Mouse (Mus musculus) heart, adult 2 months (tissue): ENCODE measurements around the gene Sf3b4. TPM values are rescaled to one million over a fixed set of nuclear protein-coding genes. Genes with fewer than 3 reads are reported as not detected.

Source experiments
- DNase-seq, 2 experiments: peaks; one replicate each; pipeline ENCODE4 v3.0.0; 2021
- H3K27ac ChIP-seq: fragments of 200-600 bp; 2 replicates; pipeline ENCODE4 v1.8.1; 2022
- H3K27me3 ChIP-seq: fragments of 200-500 bp; 2 replicates; pipeline ENCODE4 v1.6.1; 2012; ENCODE audit warnings: mild to moderate bottlenecking, low read length, inconsistent platforms, mixed read lengths; ENCODE audit not compliant: control insufficient read depth, insufficient read depth
- H3K36me3 ChIP-seq: fragments of 200-500 bp; 2 replicates; pipeline ENCODE4 v1.6.1; 2012; ENCODE audit warnings: low read length, inconsistent platforms; ENCODE audit not compliant: control insufficient read depth, insufficient read depth
- H3K4me1 ChIP-seq: fragments of 200-500 bp; 2 replicates; pipeline ENCODE4 v1.6.1; 2011; ENCODE audit warnings: low read length; ENCODE audit not compliant: control insufficient read depth, insufficient read depth
- H3K4me3 ChIP-seq: fragments of 200-600 bp; 2 replicates; pipeline ENCODE4 v1.8.1; 2022
- H3K79me2 ChIP-seq: fragments of 200-500 bp; replicated peaks from 2 replicates; pipeline ENCODE4 v1.6.1; 2012; ENCODE audit warnings: mild to moderate bottlenecking, inconsistent platforms, low read length, moderate library complexity, mixed read lengths; ENCODE audit not compliant: control insufficient read depth, insufficient read depth
- H3K9ac ChIP-seq: fragments of 200-500 bp; 2 replicates; pipeline ENCODE4 v1.6.1; 2012; ENCODE audit warnings: low read depth, mild to moderate bottlenecking, control low read depth, inconsistent platforms, low read length, mixed read lengths
- CTCF ChIP-seq: fragments of 200-600 bp; IDR thresholded peaks from 2 replicates; pipeline ENCODE4 v1.8.1; 2022; ENCODE audit warnings: antibody characterized with exemption, mild to moderate bottlenecking, moderate library complexity
- EP300 ChIP-seq: fragments of 200-500 bp; IDR thresholded peaks from 2 replicates; pipeline ENCODE4 v1.6.1; 2011; ENCODE audit warnings: low read depth, low read length, control low read depth; ENCODE audit not compliant: insufficient read depth
- POLR2A ChIP-seq: fragments of 200-500 bp; IDR thresholded peaks from 2 replicates; pipeline ENCODE4 v1.6.1; 2011; ENCODE audit warnings: mild to moderate bottlenecking, low read depth, low read length, control low read depth; ENCODE audit not compliant: insufficient read depth
- WGBS: fragments of 180-500 bp; shearing (Covaris S2); methylation state at CpG from one replicate; pipeline ENCODE4 v1.1.7; 2018; 5-methylcytosine and 5-hydroxymethylcytosine counted together
- intact Hi-C: fragments of 180-260 bp; cut with DNase I; formaldehyde crosslinking; loops from one replicate; pipeline ENCODE4 v1.15.1; 2025
- polyA plus RNA-seq: library from polyadenylated mRNA; depleted of rRNA; stranded (reverse); fragments of >200 nt; gene quantifications from 2 replicates; pipeline ENCODE4 v1.2.3, GENCODE M21; 2012
- total RNA-seq, 2 experiments: library from RNA; stranded (reverse); gene quantifications; 2 replicates each; pipeline ENCODE4 v1.2.3; 2021

The Sf3b4 gene
- total and polyA plus RNA-seq, 3 experiments: 15.7 to 23.0 (median 16.5) TPM

DNA sequence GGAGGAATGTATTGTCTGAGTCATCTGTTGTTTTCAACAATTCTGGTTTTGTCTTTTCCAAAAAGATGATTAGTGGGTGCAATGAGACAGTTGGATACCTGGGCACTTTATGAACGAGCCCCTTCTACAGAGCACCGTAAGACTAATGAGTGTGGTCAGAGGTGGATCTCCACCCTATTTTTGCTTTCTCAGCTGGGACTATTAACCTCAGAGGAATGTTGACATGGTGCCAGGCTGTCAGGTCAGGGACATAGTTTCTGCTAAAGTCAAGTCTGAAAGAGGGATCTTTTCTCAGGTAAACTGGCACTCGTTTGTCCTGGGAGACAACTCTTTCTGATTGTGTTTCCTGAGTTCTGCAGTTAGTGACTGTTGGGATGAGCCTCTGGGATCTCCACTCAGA lies 37.1 kb upstream of the Sf3b4 start:
- no peak for DNase-seq

DNA sequence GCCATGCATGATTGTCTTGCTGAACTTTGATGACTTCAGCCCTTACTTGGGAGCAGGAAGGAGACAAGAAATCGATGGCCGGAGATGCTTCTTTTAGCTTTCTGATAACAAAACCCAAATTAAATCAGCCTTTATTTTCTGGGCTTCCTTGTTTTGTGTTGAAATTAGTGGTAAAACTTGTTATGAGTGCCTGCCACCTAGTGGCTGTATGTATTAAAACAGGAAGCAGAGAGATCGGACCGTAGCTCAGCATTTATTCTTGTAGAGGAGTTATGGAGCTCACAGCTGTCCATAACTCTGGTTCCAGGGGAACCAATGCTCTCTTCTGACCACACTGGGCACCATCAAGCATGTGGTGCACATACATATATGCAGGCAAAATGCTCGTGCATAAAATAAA lies 24.2 kb upstream of the Sf3b4 start:
- Histone ChIP-seq H3K4me1 (peaks cover 3% of the 10 kb centered on the region), H3K27me3 (no peaks in the 10 kb centered on the region), H3K79me2 (no peaks in the 10 kb centered on the region), H3K36me3 (no peaks in the 10 kb centered on the region), H3K27ac (no peak overlapping the region), H3K9ac (no peak overlapping the region), H3K4me3 (no peak overlapping the region)
- DNase-seq: no peak
- peak; percentile 88 for TF ChIP-seq CTCF
- no peak for TF ChIP-seq POLR2A
- intact Hi-C loops: loop anchor here (1.0 to 2.0 kb wide), 4 partner anchors 57 to 183 kb away; no protein-coding TSS in a partner anchor
- WGBS: 3% methylated on average over 5 of the region's 5 CpGs

More for the DNA sequence above, 37.1 kb upstream of the Sf3b4 start:
- Histone ChIP-seq H3K27ac (no peak overlapping the region), H3K4me1 (peaks cover 2% of the 10 kb centered on the region; the same call in 1 of the 2 replicates), H3K27me3 (no peaks in the 10 kb centered on the region), H3K79me2 (no peaks in the 10 kb centered on the region), H3K9ac (no peak overlapping the region), H3K4me3 (no peak overlapping the region), H3K36me3 (peaks cover 11% of the 10 kb centered on the region)
- 43% methylated on average over 3 of the region's 3 CpGs for WGBS
- intact Hi-C loops: no loop called here
- TF ChIP-seq EP300 (no peak), CTCF (no peak), POLR2A (no peak)

DNA sequence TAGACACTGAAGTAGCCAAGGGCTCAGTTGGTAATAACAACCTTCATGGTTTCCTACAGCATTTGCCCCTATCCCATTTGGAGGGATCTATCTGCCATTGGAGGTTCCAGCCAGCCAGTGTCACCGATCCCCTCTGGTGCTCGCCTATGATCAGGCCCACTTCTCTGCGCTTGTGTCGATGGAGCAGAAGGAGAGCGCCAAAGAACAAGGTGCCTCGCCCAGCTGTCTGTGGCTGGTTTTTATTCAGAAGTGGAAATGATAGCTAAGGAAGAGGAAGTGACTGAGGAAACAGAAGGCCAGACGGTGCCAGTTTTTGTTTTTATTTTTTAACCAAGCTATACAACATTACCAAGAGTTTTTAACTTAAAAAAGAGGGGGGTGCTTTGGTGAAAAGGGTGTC lies 20.3 kb upstream of the Sf3b4 start:
- Histone ChIP-seq H3K9ac (no peak overlapping the region), H3K27me3 (no peaks in the 10 kb centered on the region), H3K4me3 (no peak overlapping the region), H3K4me1 (peaks cover 3% of the 10 kb centered on the region), H3K36me3 (no peaks in the 10 kb centered on the region), H3K27ac (no peak overlapping the region), H3K79me2 (no peaks in the 10 kb centered on the region)
- 57% methylated on average over 7 of the region's 7 CpGs for WGBS
- no peak for DNase-seq
- TF ChIP-seq POLR2A (no peak), CTCF (no peak), EP300 (no peak)
- intact Hi-C loops: no loop called here

DNA sequence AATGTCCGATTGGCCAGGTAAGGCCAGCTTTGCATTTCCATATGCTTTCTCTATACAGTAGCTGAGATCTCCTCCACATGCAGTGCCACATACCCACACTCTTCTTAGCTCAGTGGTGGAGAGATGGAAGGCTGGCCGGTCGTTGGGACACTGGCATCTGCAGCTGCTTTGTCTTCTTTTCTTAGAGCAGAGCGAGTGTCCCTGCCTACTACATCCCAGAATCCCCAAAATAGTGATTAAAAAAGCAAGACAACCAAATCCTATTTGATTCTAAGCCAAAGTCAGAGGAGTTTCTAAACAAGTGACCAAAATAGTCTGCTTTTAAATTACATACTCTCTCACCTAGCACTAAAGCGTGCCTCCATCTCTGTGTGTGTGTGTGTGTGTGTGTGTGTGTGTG lies 19.5 kb upstream of the Sf3b4 start:
- intact Hi-C loops: no loop called here

DNA sequence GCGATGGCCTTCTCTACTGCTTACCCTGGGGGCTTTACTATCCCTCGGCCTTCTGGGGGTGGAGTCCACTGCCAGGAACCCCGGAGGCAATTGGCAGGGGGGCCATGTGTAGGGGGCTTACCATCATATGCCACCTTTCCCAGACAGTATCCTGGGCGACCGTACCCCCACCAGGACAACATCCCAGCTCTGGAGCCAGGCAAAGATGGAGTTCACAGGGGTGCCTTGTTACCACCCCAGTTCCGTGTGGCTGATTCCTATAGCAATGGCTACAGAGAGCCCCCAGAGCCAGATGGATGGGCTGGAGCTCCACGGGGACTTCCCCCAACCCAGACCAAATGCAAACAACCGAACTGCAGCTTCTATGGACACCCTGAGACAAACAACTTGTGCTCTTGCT lies 16.6 kb upstream of the Sf3b4 start:
- TF ChIP-seq CTCF: no peak
- Histone ChIP-seq H3K9ac (no peak overlapping the region), H3K4me3 (no peak overlapping the region), H3K79me2 (no peaks in the 10 kb centered on the region), H3K4me1 (peaks cover 8% of the 10 kb centered on the region), H3K27ac (no peak overlapping the region), H3K27me3 (no peaks in the 10 kb centered on the region), H3K36me3 (peaks cover 5% of the 10 kb centered on the region)
- WGBS: 83% methylated on average over 8 of the region's 8 CpGs
- intact Hi-C loops: no loop called here
- no peak for DNase-seq

More for the DNA sequence above, 19.5 kb upstream of the Sf3b4 start:
- 84% methylated on average over 5 of the region's 5 CpGs for WGBS
- Histone ChIP-seq H3K27ac (no peak overlapping the region), H3K79me2 (no peaks in the 10 kb centered on the region), H3K27me3 (no peaks in the 10 kb centered on the region), H3K4me3 (no peak overlapping the region), H3K4me1 (peaks cover 3% of the 10 kb centered on the region), H3K36me3 (no peaks in the 10 kb centered on the region), H3K9ac (no peak overlapping the region)
- DNase-seq: no peak
- no peak for TF ChIP-seq POLR2A
- TF ChIP-seq EP300: no peak
- no peak for TF ChIP-seq CTCF

DNA sequence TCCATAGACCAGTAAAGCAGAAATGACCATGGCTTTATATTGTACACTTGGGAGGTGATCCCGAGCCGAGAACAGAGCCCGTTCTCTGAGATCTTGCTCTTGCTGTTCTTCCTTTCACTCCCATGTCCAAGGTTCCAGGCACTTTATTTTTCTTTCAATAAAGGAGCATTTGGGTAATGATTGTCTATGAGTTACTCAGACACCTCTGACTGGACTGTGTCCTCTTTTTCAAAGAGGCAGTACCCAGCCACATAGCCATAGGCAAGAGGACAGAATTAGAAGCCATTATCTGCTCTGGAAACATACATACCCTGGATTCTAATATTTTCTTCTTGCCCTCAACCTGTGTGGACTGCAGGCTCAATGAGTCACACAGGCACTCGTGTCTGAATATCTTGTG lies 12.3 kb upstream of the Sf3b4 start:
- TF ChIP-seq CTCF (no peak), POLR2A (no peak), EP300 (no peak)
- Histone ChIP-seq H3K9ac (peak overlapping the region; percentile 48; the same call in 1 of the 2 replicates), H3K79me2 (no peaks in the 10 kb centered on the region), H3K36me3 (peaks cover 5% of the 10 kb centered on the region), H3K4me3 (peak overlapping the region; percentile 48; the same call in 1 of the 2 replicates), H3K4me1 (peaks cover 14% of the 10 kb centered on the region), H3K27me3 (no peaks in the 10 kb centered on the region), H3K27ac (peak overlapping the region; percentile 76)
- intact Hi-C loops: no loop called here
- no peak for DNase-seq
- WGBS: 36% methylated on average over 4 of the region's 4 CpGs
